Mouse (Mus musculus) liver, embryonic 14.5 days (tissue): ENCODE data around the gene Vstm4.

Source experiments
- CTCF ChIP-seq: IDR thresholded peaks from 2 replicates; pipeline ENCODE4 v1.5.1; 2016; ENCODE audit warnings: antibody characterized with exemption, low read depth, control low read depth
- EP300 ChIP-seq: IDR thresholded peaks from 2 replicates; pipeline ENCODE4 v1.6.1; 2016; ENCODE audit warnings: antibody characterized with exemption, low read depth

- TF ChIP-seq CTCF (no peak), EP300 (no peak)
These were observed 25.1 kb downstream of the Vstm4 start for GRCm38 (mm10) chr14:32881693-32882092.
